Comparison of ENCODE assay signal across 8 mouse cellular contexts in genomic region chr10:3740148-3740503, GRCm38 (mm10). TPM values are rescaled to one million over a fixed set of nuclear protein-coding genes. Genes with fewer than 3 reads are reported as not detected.
A peak's percentile ranks its signal among the peaks of the same experiment; 100 is the strongest.
DNase-seq lines count a peak whose midpoint lies in the region; ATAC-seq and TF ChIP-seq lines count a peak whose summit lies in the region.

Gene Plekhg1 (plus strand): TSS chr10:3740364.

- peak; percentile 94 for ATAC-seq in lung, postnatal 0 days

- no peak for TF ChIP-seq POLR2A in cerebellum, adult 2 months (IDR thresholded peaks at IDR 0.05; ENCODE audit: borderline replicate concordance, insufficient read depth, low read length)

- H3K4me3 ChIP-seq in cerebellum, adult 2 months (replicated peaks; ENCODE audit: insufficient read depth, low read depth, low read length): peak within 1 kb of the TSS; percentile 53
- H3K4me3 ChIP-seq in hindbrain, embryonic 10.5 days: peak within 1 kb of the TSS; percentile 79
- peak within 1 kb of the TSS; percentile 75 for H3K4me3 ChIP-seq in lung, postnatal 0 days (ENCODE audit: low read depth, low read length)

- H3K27ac ChIP-seq in cerebellum, adult 2 months (ENCODE audit: insufficient read depth, low read length): peak within 1 kb of the TSS; percentile 51; the same call in 1 of the 2 replicates
- peak within 1 kb of the TSS; percentile 91 for H3K27ac ChIP-seq in hindbrain, embryonic 10.5 days
- H3K27ac ChIP-seq in lung, postnatal 0 days (ENCODE audit: low read length): peak within 1 kb of the TSS; percentile 92

- 0 out of 2 replicates have a peak, but pooled peaks cover 2% of the 10 kb centered on the region for H3K4me1 ChIP-seq in cerebellum, adult 2 months (ENCODE audit: control insufficient read depth, insufficient read depth, low read length)
- peaks cover 19% of the 10 kb centered on the region for H3K4me1 ChIP-seq in hindbrain, embryonic 10.5 days (replicated peaks)
- peaks cover 6% of the 10 kb centered on the region; the same call in 1 of the 2 replicates for H3K4me1 ChIP-seq in lung, postnatal 0 days (ENCODE audit: insufficient read depth, low read depth, low read length)

- peak within 1 kb of the TSS; percentile 60 for H3K9ac ChIP-seq in lung, postnatal 0 days (replicated peaks; ENCODE audit: low read depth)

- H3K36me3 ChIP-seq in hindbrain, embryonic 10.5 days: no peaks in the 10 kb centered on the region
- H3K36me3 ChIP-seq in lung, postnatal 0 days (ENCODE audit: insufficient read depth, low read length): no peaks in the 10 kb centered on the region

- no peak for TF ChIP-seq CTCF in cerebellum, adult 2 months (IDR thresholded peaks at IDR 0.05; ENCODE audit: borderline replicate concordance, insufficient read depth, low read depth, low read length)
- peak; percentile 62 for TF ChIP-seq CTCF in lung, postnatal 0 days (IDR thresholded peaks at IDR 0.05)

- WGBS in cerebellum, adult 2 months: under 1% methylated on average over 29 of the region's 29 CpGs
- under 1% methylated on average over 29 of the region's 29 CpGs for WGBS in hindbrain, embryonic 10.5 days
- under 1% methylated on average over 25 of the region's 29 CpGs for WGBS in lung, postnatal 0 days

- H3K27me3 ChIP-seq in cerebellum, adult 2 months (ENCODE audit: control insufficient read depth, insufficient read depth, low read length): peaks cover 1% of the 10 kb centered on the region; the same call in 1 of the 2 replicates
- H3K27me3 ChIP-seq in hindbrain, embryonic 10.5 days (ENCODE audit: insufficient read depth, poor library complexity, severe bottlenecking): peaks cover 3% of the 10 kb centered on the region; the same call in 1 of the 2 replicates
- no peaks in the 10 kb centered on the region for H3K27me3 ChIP-seq in lung, postnatal 0 days (replicated peaks; ENCODE audit: insufficient read depth, low read length)

- no peaks in the 10 kb centered on the region for H3K9me3 ChIP-seq in hindbrain, embryonic 10.5 days
- H3K9me3 ChIP-seq in lung, postnatal 0 days (ENCODE audit: low read length): no peaks in the 10 kb centered on the region

- DNase-seq in MN1 (ENCODE audit: low spot score): peak; percentile 75
- DNase-seq in cerebellum, adult 2 months: peak; percentile 55 to 61
- peak; percentile 42 to 56 for DNase-seq in frontal cortex, postnatal 14 days (ENCODE audit: low spot score in 2 of 2)
- no peak for DNase-seq in hindbrain, embryonic 10.5 days (ENCODE audit: low spot score)
- DNase-seq in layer of hippocampus, postnatal 25 days (ENCODE audit: extremely low spot score in 1 of 2, low spot score in 1 of 2): peak; percentile 51 to 53
- DNase-seq in lung, postnatal 0 days (ENCODE audit: low spot score): peak; percentile 95
- DNase-seq in ovary, postnatal 36 days (ENCODE audit: low spot score): peak; percentile 86
- peak; percentile 73 for DNase-seq in urinary bladder, adult 2 months (ENCODE audit: low spot score)

- TF ChIP-seq EP300 in lung, postnatal 0 days (IDR thresholded peaks at IDR 0.05): no peak

- H3K4me2 ChIP-seq in lung, postnatal 0 days (replicated peaks; ENCODE audit: low read depth, low read length): peak within 1 kb of the TSS; percentile 97

RNA-seq across cellular contexts. Expression of gene Plekhg1, which starts in this region (rescaled TPM):
- 9.0 and 9.5 TPM in 2 replicates for polyA plus RNA-seq in cerebellum, adult 2 months (2012; rRNA removed)
- 10.9 and 12.5 TPM in 2 replicates for polyA plus RNA-seq in hindbrain, embryonic 10.5 days (2016; fragmentation: Nextera tagmentation; extraction: Ambion mirVana)
- total RNA-seq in layer of hippocampus, postnatal 25 days (2021): 10 to 100 TPM; 19.1 to 20.1 TPM
- polyA plus RNA-seq in lung, postnatal 0 days (2015; fragmentation: Nextera tagmentation; extraction: Ambion mirVana): 6.0 and 7.2 TPM in 2 replicates
- polyA plus RNA-seq in urinary bladder, adult 2 months (2012; rRNA removed): 8.2 and 9.2 TPM in 2 replicates
